Mouse (Mus musculus) testis, adult 2 months (tissue): ENCODE measurements around the gene Pdzd4.

Source experiments
- CTCF ChIP-seq: fragments of 200-500 bp; IDR thresholded peaks from 2 replicates; pipeline ENCODE4 v1.5.1; 2012; ENCODE audit warnings: low read depth, mild to moderate bottlenecking, inconsistent platforms, low read length, moderate library complexity; ENCODE audit not compliant: control insufficient read depth, insufficient read depth, insufficient replicate concordance
- POLR2A ChIP-seq: fragments of 200-500 bp; IDR thresholded peaks from 2 replicates; pipeline ENCODE4 v1.6.1; 2012; ENCODE audit warnings: low read depth, mild to moderate bottlenecking, inconsistent platforms, low read length, moderate library complexity; ENCODE audit not compliant: control insufficient read depth

GRCm38 (mm10) chrX:73871474-73871873, 46.7 kb upstream of the Pdzd4 start:
- no peak for TF ChIP-seq CTCF
- TF ChIP-seq POLR2A, result no peak
